ENCODE assay signal across 24 mouse cellular contexts in genomic region chr1:180254316-180254715, GRCm38 (mm10). TPM values are rescaled to one million over a fixed set of nuclear protein-coding genes. Genes with fewer than 3 reads are reported as not detected.
DNase-seq lines count a peak whose midpoint lies in the region; ATAC-seq lines count a peak whose summit lies in the region.
"Had no signal": no experiment of that assay in that cellular context is flagged by ENCODE, and none has a peak within 500 bp of the region (broad histone marks: within the 10 kb centered on the region; RNA-seq: fewer than 3 reads in every experiment).

No protein-coding gene starts in this region.

- peak overlapping the region; percentile 83 for H3K27ac ChIP-seq in liver, embryonic 12.5 days
- H3K27ac ChIP-seq in embryonic facial prominence, embryonic 10.5 days (replicated peaks), result no peak overlapping the region
- no peak overlapping the region for H3K27ac ChIP-seq in forebrain, embryonic 14.5 days (ENCODE audit: low read depth, low read length)
- H3K27ac ChIP-seq: heart, embryonic 15.5 days; hindbrain, embryonic 14.5 days; limb, embryonic 13.5 days had no signal

- peak; percentile 58 for DNase-seq in c-Kit-positive CD71-positive TER-119-positive erythroid progenitor cells, embryonic 14.5 days (ENCODE audit: low spot score)
- DNase-seq in spleen, postnatal 10 days (ENCODE audit: low spot score in 2 of 2), result no peak
- no peak for DNase-seq in embryonic facial prominence, embryonic 10.5 days (ENCODE audit: low spot score)
- no peak for DNase-seq in forebrain, embryonic 14.5 days (ENCODE audit: low spot score)
- DNase-seq: embryo, embryonic 11 days; gastrocnemius, postnatal 14 days; heart, adult 11 months; heart, postnatal 36 days; kidney, postnatal 4 days; layer of hippocampus, adult 9-11 months; lung, embryonic 14.5 days; right cerebral cortex, postnatal 25 days; spleen, adult 18-20 months; thymus, postnatal 14 days had no signal

- WGBS in liver, embryonic 12.5 days (ENCODE audit: insufficient replicate concordance), result 46% methylated on average over 5 of the region's 5 CpGs
- 88% methylated on average over 5 of the region's 5 CpGs for WGBS in embryonic facial prominence, embryonic 10.5 days
- 91% methylated on average over 5 of the region's 5 CpGs for WGBS in forebrain, embryonic 14.5 days

- ATAC-seq in megakaryocyte, adult 5-6 weeks (ENCODE audit: poor library complexity, severe bottlenecking), result no peak
- peak; percentile 54 for ATAC-seq in liver, embryonic 12.5 days
- ATAC-seq in megakaryocyte progenitor cell, adult 5-6 weeks (replicated peaks; ENCODE audit: poor library complexity), result peak; percentile 14; the same call in 1 of the 2 replicates
- ATAC-seq in forebrain, embryonic 14.5 days, result no peak
- ATAC-seq: forebrain, embryonic 16.5 days; intestine, embryonic 16.5 days had no signal

- peak overlapping the region; percentile 98 for H3K4me2 ChIP-seq in liver, embryonic 12.5 days
- no peak overlapping the region for H3K4me2 ChIP-seq in forebrain, embryonic 14.5 days (ENCODE audit: low read length)
- H3K4me2 ChIP-seq: midbrain, embryonic 11.5 days had no signal

- H3K4me1 ChIP-seq in megakaryocyte, embryonic 14.5 days, result peaks cover 85% of the 10 kb centered on the region
- H3K4me1 ChIP-seq in liver, embryonic 12.5 days, result peaks cover 87% of the 10 kb centered on the region
- peaks cover 40% of the 10 kb centered on the region for H3K4me1 ChIP-seq in embryonic facial prominence, embryonic 10.5 days
- H3K4me1 ChIP-seq in forebrain, embryonic 14.5 days (ENCODE audit: control insufficient read depth, insufficient read depth, low read length), result peaks cover 4% of the 10 kb centered on the region

- no peaks in the 10 kb centered on the region for H3K27me3 ChIP-seq in megakaryocyte, embryonic 14.5 days (replicated peaks)
- H3K27me3 ChIP-seq in liver, embryonic 12.5 days (replicated peaks), result no peaks in the 10 kb centered on the region
- H3K27me3 ChIP-seq in embryonic facial prominence, embryonic 10.5 days (replicated peaks; ENCODE audit: low read depth, poor library complexity, severe bottlenecking), result peaks cover 25% of the 10 kb centered on the region
- H3K27me3 ChIP-seq in forebrain, embryonic 14.5 days (replicated peaks; ENCODE audit: control insufficient read depth, insufficient read depth, low read length), result peaks cover 8% of the 10 kb centered on the region; the same call in 1 of the 2 replicates
- H3K27me3 ChIP-seq: heart, embryonic 15.5 days had no signal

- 0 out of 2 replicates have a peak overlapping the region, but pooled peaks have one; percentile 84 for H3K9ac ChIP-seq in liver, embryonic 12.5 days
- no peak overlapping the region for H3K9ac ChIP-seq in forebrain, embryonic 14.5 days (ENCODE audit: low read length)
- H3K9ac ChIP-seq: lung, embryonic 14.5 days had no signal

- peak overlapping the region; percentile 96 for H3K4me3 ChIP-seq in megakaryocyte, embryonic 14.5 days (replicated peaks)
- peak overlapping the region; percentile 77 for H3K4me3 ChIP-seq in liver, embryonic 12.5 days
- H3K4me3 ChIP-seq in embryonic facial prominence, embryonic 10.5 days, result no peak overlapping the region
- H3K4me3 ChIP-seq in forebrain, embryonic 14.5 days (ENCODE audit: low read depth, low read length), result no peak overlapping the region
- H3K4me3 ChIP-seq: heart, embryonic 15.5 days had no signal

- peaks cover 3% of the 10 kb centered on the region; the same call in 1 of the 2 replicates for H3K9me3 ChIP-seq in megakaryocyte, embryonic 14.5 days
- H3K9me3 ChIP-seq in liver, embryonic 12.5 days (replicated peaks), result no peaks in the 10 kb centered on the region
- H3K9me3 ChIP-seq in embryonic facial prominence, embryonic 10.5 days, result no peaks in the 10 kb centered on the region
- H3K9me3 ChIP-seq in forebrain, embryonic 14.5 days (replicated peaks; ENCODE audit: control insufficient read depth, low read length), result no peaks in the 10 kb centered on the region
- H3K9me3 ChIP-seq: heart, embryonic 15.5 days; limb, embryonic 13.5 days had no signal

- peaks cover 20% of the 10 kb centered on the region for H3K36me3 ChIP-seq in megakaryocyte, embryonic 14.5 days (replicated peaks; ENCODE audit: low read length)
- H3K36me3 ChIP-seq in liver, embryonic 12.5 days, result no peaks in the 10 kb centered on the region
- H3K36me3 ChIP-seq in embryonic facial prominence, embryonic 10.5 days (replicated peaks), result no peaks in the 10 kb centered on the region
- H3K36me3 ChIP-seq in forebrain, embryonic 14.5 days (ENCODE audit: control insufficient read depth, insufficient read depth, low read length), result no peaks in the 10 kb centered on the region
- H3K36me3 ChIP-seq: heart, embryonic 15.5 days; limb, embryonic 13.5 days had no signal

RNA-seq across cellular contexts. Expression of gene Psen2, which starts 8.9 kb away (rescaled TPM):
- polyA plus RNA-seq in megakaryocyte, embryonic 14.5 days (2012; ENCODE audit: insufficient read depth, low replicate concordance), result 36.6 and 38.6 TPM in 2 replicates
- 14.0 and 17.3 TPM in 2 replicates for total RNA-seq in megakaryocyte, adult 5-6 weeks (2015)
- 13.6 and 18.9 TPM in 2 replicates for total RNA-seq in megakaryocyte, adult 5-6 weeks (2017)
- polyA plus RNA-seq in liver, embryonic 12.5 days (2016; fragmentation: Nextera tagmentation; extraction: Ambion mirVana), result 20.9 and 21.3 TPM in 2 replicates
- total RNA-seq in megakaryocyte progenitor cell, adult 5-6 weeks (2015), result 18.9 and 19.5 TPM in 2 replicates
- 24.9 and 27.2 TPM in 2 replicates for total RNA-seq in megakaryocyte progenitor cell, adult 5-6 weeks (2017)
- 7.1 and 7.2 TPM in 2 replicates for polyA plus RNA-seq in embryonic facial prominence, embryonic 10.5 days (2016; fragmentation: Nextera tagmentation; extraction: Ambion mirVana)
- 8.6 and 11.2 TPM in 2 replicates for polyA plus RNA-seq in forebrain, embryonic 14.5 days (2014; fragmentation: Nextera tagmentation; extraction: Ambion mirVana)

RNA-seq across cellular contexts. Expression of gene Coq8a, which starts 54.9 kb away (rescaled TPM):
- 3.1 and 3.4 TPM in 2 replicates for polyA plus RNA-seq in megakaryocyte, embryonic 14.5 days (2012; ENCODE audit: insufficient read depth, low replicate concordance)
- total RNA-seq in megakaryocyte, adult 5-6 weeks (2015), result 1.5 and 2.4 TPM in 2 replicates
- total RNA-seq in megakaryocyte, adult 5-6 weeks (2017), result 0.84 and 2.4 TPM in 2 replicates
- 5.0 and 7.8 TPM in 2 replicates for polyA plus RNA-seq in liver, embryonic 12.5 days (2016; fragmentation: Nextera tagmentation; extraction: Ambion mirVana)
- 1.3 and 2.6 TPM in 2 replicates for total RNA-seq in megakaryocyte progenitor cell, adult 5-6 weeks (2015)
- 7.2 and 8.9 TPM in 2 replicates for total RNA-seq in megakaryocyte progenitor cell, adult 5-6 weeks (2017)
- 1.7 and 2.6 TPM in 2 replicates for polyA plus RNA-seq in embryonic facial prominence, embryonic 10.5 days (2016; fragmentation: Nextera tagmentation; extraction: Ambion mirVana)
- 2.0 and 3.7 TPM in 2 replicates for polyA plus RNA-seq in forebrain, embryonic 14.5 days (2014; fragmentation: Nextera tagmentation; extraction: Ambion mirVana)

Comparison
In these comparisons a context has a peak if more than half of its experiments do, and no peak if none do; other contexts are left out.
1. H3K4me3 ChIP-seq: peak in megakaryocyte, embryonic 14.5 days (single experiment) and liver, embryonic 12.5 days (single experiment); none in embryonic facial prominence, embryonic 10.5 days (single experiment) and forebrain, embryonic 14.5 days (single experiment).
2. ATAC-seq: peak in liver, embryonic 12.5 days (single experiment) and megakaryocyte progenitor cell, adult 5-6 weeks (single experiment); none in megakaryocyte, adult 5-6 weeks (single experiment) and forebrain, embryonic 14.5 days (single experiment).